Mouse (Mus musculus) frontal cortex, postnatal 25 days (tissue): Measurements from ENCODE around the gene Slc16a1.
"Not testable (repeated sequence)": the region's sequence is repeated elsewhere in the genome, so short reads cannot be mapped to it uniquely, and the experiment has no call there.

Experiments
- DNase-seq, 2 experiments: peaks; one replicate each; pipeline ENCODE4 v3.0.0; 2022; ENCODE audit warnings: low spot score in 2 of 2

The Slc16a1 gene

GRCm38 (mm10) chr3:104638932-104639748 is 672 bp downstream of the Slc16a1 start:
- DNase-seq = peak; percentile 23 to 33

GRCm38 (mm10) chr3:104639749-104640368 is 1.4 kb downstream of the Slc16a1 start:
- no peak for DNase-seq

DNA sequence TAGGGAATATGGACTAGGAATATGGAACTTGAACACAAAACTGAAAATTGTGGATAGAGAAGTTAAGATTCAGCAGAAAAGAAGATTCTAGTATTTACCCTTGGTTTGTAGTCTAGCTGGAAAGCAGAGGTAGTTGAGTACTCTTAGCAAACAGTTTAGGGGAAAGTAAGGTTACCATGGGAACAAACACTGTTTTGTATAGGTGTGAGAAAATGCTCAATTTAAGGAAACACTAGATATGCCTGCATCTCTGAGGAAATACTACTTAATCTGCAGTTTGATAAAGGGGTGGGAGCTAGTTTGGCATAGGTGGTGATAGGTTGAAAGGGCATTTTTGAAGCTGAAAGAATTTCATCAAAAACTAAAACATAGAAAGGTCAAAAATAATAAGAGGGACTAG is 2.4 kb downstream of the Slc16a1 start:
- no peak for DNase-seq

DNA sequence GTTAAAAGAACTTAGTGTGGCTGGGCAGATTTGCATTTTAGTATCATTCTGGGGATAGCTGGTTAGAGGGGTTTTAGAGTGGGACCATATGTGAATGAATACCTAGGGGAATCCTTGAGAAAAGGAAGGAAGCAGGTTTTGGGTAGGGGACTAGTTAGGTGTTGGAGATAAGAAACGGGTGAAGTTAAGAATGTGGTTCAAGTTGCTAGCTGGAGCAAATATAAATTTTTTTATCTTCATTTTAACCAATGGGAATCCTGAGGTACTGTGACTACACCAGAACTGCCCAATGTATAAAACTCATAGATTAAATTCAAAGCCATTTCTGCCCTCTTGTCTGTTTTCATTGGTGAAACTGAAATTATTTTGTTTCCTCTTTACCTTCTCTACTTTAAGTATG is 2.8 kb downstream of the Slc16a1 start:
- DNase-seq = no peak

DNA sequence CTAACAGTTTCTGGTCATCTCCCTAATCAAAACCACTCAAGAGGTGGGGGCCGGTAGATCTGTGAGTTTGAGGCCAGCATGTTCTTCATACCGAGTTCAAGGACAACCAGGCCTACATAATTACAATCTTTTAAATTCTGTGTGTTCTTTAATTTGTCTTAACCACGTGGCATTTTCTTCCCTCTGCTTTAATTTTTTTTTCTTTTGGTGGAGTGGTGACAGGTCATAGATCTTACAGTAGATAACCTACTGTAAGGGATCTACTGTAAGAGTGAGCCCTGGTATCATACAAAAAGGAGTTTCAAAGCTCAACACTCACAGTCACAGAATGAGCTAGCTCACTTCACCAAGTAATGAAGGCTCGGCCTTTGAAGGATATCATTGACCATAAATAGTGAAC is 4.6 kb downstream of the Slc16a1 start:
- no peak for DNase-seq

DNA sequence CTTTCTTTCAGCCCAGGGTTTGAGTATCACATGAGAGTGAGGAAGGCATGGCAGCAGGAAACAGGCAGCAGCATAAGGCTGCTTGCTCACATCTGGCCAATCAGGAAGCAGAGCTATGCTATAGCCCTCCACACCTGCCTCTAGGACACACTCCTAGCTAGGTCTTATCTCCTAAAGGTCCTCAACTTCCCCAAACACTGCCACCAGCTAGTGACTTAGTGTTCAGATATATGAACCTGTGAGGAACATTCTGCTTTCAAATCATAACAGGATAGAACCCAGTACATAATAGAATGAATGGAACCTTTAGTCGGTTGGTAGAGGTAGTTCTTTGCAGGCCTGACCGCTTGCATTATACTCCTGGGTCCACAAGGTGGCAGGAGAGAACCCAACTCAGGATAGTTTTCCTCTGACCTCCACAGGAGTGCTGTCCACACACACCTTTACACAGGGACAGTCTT is 5.4 kb downstream of the Slc16a1 start:
- DNase-seq = peak in 1 of 2 experiments; percentile 44

GRCm38 (mm10) chr3:104644371-104644770 is 5.9 kb downstream of the Slc16a1 start:
- no peak for DNase-seq

GRCm38 (mm10) chr3:104654219-104654618 is 15.8 kb downstream of the Slc16a1 start:
- DNase-seq = no peak

DNA sequence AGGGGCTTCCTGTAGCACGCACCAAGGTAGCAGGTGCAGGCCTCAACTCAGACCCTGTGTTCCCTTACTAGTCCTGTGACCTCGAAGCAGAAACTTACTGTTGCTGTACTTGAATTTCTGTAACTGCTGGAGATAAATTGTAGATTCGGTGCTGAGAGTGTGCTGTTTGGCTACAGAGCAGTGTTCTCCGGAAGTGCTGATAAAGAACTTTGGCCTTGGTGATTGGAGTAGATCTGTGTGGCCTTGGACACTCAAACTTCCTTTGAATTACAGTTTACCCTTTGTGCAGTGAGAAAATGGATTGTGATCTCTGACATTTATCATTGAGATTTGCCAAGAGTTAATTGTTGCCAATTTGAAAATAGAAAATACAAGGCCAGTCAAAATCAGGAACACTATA is 16.5 kb downstream of the Slc16a1 start:
- DNase-seq = no peak

- DNase-seq = no peak
These were observed 20.2 kb downstream of the Slc16a1 start for GRCm38 (mm10) chr3:104658706-104659105.

GRCm38 (mm10) chr3:104659758-104660157 is 21.3 kb downstream of the Slc16a1 start:
- DNase-seq = no peak

- DNase-seq = no peak
These were observed 22.1 kb downstream of the Slc16a1 start for GRCm38 (mm10) chr3:104660522-104660921.

- DNase-seq = no peak
These were observed 23.5 kb downstream of the Slc16a1 start for GRCm38 (mm10) chr3:104662007-104662406.

- DNase-seq = no peak
These were observed 24.5 kb downstream of the Slc16a1 start for GRCm38 (mm10) chr3:104662926-104663325.

DNA sequence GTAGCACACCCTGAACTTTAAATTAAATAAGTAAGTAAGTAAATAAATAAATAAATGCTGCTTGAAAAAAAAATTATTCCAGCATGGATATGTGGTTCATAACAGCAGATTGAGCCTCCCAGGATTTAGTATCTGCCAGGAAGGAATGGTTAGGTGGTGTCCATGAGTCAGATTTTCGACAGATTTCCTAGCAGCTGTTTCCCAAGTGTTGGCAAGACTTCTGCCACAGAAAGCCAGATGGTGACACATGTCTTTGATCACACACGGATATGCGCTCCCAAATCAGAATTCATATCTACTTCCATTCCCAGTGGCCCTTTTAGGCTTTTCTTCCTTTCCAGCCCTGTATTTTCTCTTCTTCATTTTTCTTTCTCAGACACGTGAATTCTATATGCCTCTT is 28.5 kb downstream of the Slc16a1 start:
- peak; percentile 25 to 53 for DNase-seq

DNA sequence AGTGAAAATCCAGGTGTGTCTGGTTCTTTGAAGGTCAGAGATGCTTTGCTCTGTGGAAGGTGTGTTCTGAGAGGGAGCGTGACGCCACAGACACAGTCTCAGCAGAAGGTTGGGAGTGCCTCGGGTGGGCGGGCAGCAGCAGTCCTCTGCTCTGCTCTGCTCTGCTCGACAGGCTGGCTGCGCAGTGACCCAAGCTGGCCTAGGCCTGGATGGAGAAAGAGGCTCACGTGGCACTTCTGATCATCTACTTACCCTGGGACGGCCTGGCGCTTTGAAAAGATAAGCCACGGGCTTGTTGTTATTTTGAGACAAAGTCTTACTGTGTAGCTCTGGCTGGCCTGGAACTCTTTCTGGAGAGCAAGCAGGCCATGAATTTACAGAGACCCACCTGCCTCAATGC is 29.0 kb downstream of the Slc16a1 start:
- no peak for DNase-seq

- no peak for DNase-seq
These were observed 30.5 kb downstream of the Slc16a1 start for GRCm38 (mm10) chr3:104668989-104669388.

GRCm38 (mm10) chr3:104669856-104670182 is 31.4 kb downstream of the Slc16a1 start:
- DNase-seq = no peak

- not testable (repeated sequence) for DNase-seq
These were observed 31.9 kb downstream of the Slc16a1 start for GRCm38 (mm10) chr3:104670183-104671020.

- no peak for DNase-seq
These were observed 33.1 kb downstream of the Slc16a1 start for GRCm38 (mm10) chr3:104671543-104671942.

DNA sequence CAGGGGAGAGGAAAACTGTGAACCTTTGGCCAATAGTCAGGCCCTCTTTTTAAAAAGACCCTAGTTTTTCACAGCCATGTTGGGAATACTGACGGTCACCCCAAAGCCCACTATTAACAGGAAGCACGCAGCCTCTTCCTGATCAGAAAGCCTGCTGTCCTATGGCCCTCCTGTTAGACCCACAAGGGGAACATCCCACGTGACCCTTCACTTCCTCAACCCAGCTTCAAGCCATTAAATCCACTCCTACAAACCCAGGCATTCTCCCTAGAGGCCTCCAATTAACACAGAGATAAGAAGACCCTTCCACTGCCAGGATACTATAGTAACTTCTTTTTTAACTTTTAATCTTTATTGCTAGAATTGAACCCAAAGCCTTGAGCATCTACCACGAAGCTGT is 33.6 kb downstream of the Slc16a1 start:
- no peak for DNase-seq

- no peak for DNase-seq
These were observed 35.3 kb downstream of the Slc16a1 start for GRCm38 (mm10) chr3:104673642-104674328.
